Mouse (Mus musculus) left cerebral cortex, adult 2 months (tissue): ENCODE data around the gene Fcgr2b. TPM values are rescaled to one million over a fixed set of nuclear protein-coding genes. Genes with fewer than 3 reads are reported as not detected.

Experiments
- DNase-seq, 2 experiments: peaks; one replicate each; pipeline ENCODE4 v3.0.0; 2021 to 2022; ENCODE audit warnings: low spot score in 2 of 2, mixed read lengths in 1 of 2; ENCODE audit errors: extremely low spot score in 1 of 2
- H3K27ac ChIP-seq: fragments of 200-600 bp; 2 replicates; pipeline ENCODE4 v1.8.1; 2022
- H3K4me3 ChIP-seq: fragments of 200-600 bp; 2 replicates; pipeline ENCODE4 v1.8.1; 2022
- CTCF ChIP-seq: fragments of 200-600 bp; IDR thresholded peaks from 2 replicates; pipeline ENCODE4 v1.8.1; 2022; ENCODE audit warnings: antibody characterized with exemption, mild to moderate bottlenecking, moderate library complexity
- intact Hi-C: fragments of 180-260 bp; cut with DNase I; formaldehyde crosslinking; loops from one replicate; pipeline ENCODE4 v1.15.1; 2025
- total RNA-seq, 2 experiments: library from RNA; stranded (reverse); gene quantifications; 2 replicates each; pipeline ENCODE4 v1.2.3; 2021

The Fcgr2b gene
- total RNA-seq, 2 experiments from 2014 or later, result 4.7 to 5.0 TPM

- intact Hi-C loops, result no loop called here
- Histone ChIP-seq H3K4me3 (no peak overlapping the region), H3K27ac (no peak overlapping the region)
- TF ChIP-seq CTCF, result no peak
- no peak for DNase-seq
Observed at GRCm38 (mm10) chr1:170911907-170912660, 64.3 kb downstream of the Fcgr2b start.

Other genes starting within 250 kb of the Fcgr2b start
- gene Atf6, start 108.8 kb downstream of the Fcgr2b start, total RNA-seq, result 10 to 100 TPM; 52.7 to 59.5 TPM
- gene Gm26620, start 91.5 kb downstream of the Fcgr2b start, total RNA-seq, result under 1 TPM; 0.45 to 0.58 TPM
- gene Dusp12, start 91.0 kb downstream of the Fcgr2b start, total RNA-seq, result 10 to 100 TPM; 14.3 to 15.5 TPM
- gene Fcrlb, start 63.6 kb downstream of the Fcgr2b start, total RNA-seq, result under 1 TPM; 0.97 to 0.98 TPM
- gene Fcrla, start 49.0 kb downstream of the Fcgr2b start, total RNA-seq, result not detected
- gene Fcgr4, start 42.4 kb upstream of the Fcgr2b start, total RNA-seq, result under 1 TPM in 1 of 2 experiments, not detected in 1; 0.36 TPM
- gene Fcgr3, start 88.4 kb upstream of the Fcgr2b start, total RNA-seq, result 10 to 100 TPM; 11.6 to 14.3 TPM
- gene Cfap126, start 137.4 kb upstream of the Fcgr2b start, total RNA-seq, result 1 to 10 TPM in 1 of 2 experiments, not detected in 1; 1.5 TPM
- gene Sdhc, start 174.1 kb upstream of the Fcgr2b start, total RNA-seq, result 100 to 1,000 TPM; 194 to 195 TPM
- not detected for gene Mpz, start 174.2 kb upstream of the Fcgr2b start, total RNA-seq
- 100 to 1,000 TPM in 1 of 2 experiments, 10 to 100 TPM in 1; 76.7 to 113 TPM for gene Pcp4l1, start 219.7 kb upstream of the Fcgr2b start, total RNA-seq
- gene Nr1i3, start 237.4 kb upstream of the Fcgr2b start, total RNA-seq, result under 1 TPM; 0.19 to 0.23 TPM
- 10 to 100 TPM; 86.4 to 91.2 TPM for gene Tomm40l, start 246.0 kb upstream of the Fcgr2b start, total RNA-seq
- 1 to 10 TPM; 1.5 to 2.2 TPM for gene Apoa2, start 248.5 kb upstream of the Fcgr2b start, total RNA-seq